Mouse (Mus musculus): ENCODE results near the gene Fbxo45. TPM values are rescaled to one million over a fixed set of nuclear protein-coding genes. Genes with fewer than 3 reads are reported as not detected.
"Not testable (repeated sequence)": the region's sequence is repeated elsewhere in the genome, so short reads cannot be mapped to it uniquely, and the experiment has no call there.

Fbxo45 gene
- total RNA-seq (2021): 10 to 100 TPM; 13.8 to 14.1 TPM
- long read RNA-seq, experiment 1, full-length matches to known transcripts: 32 of 36 reads
- long read RNA-seq, experiment 1, partial matches to known transcripts: 1 of 36 reads
- long read RNA-seq, experiment 1, other reads (novel, unspliced or antisense): 3 of 36 reads
- long read RNA-seq, experiment 2, full-length matches to known transcripts: 39 of 43 reads
- long read RNA-seq, experiment 2, partial matches to known transcripts: 0 of 43 reads
- long read RNA-seq, experiment 2, other reads (novel, unspliced or antisense): 4 of 43 reads

GRCm38 (mm10) chr16:32246952-32247370, at the start of gene Fbxo45, which contains the start of gene Wdr53:
Fbxo45 (minus strand) TSS chr16:32247158.
Wdr53 (plus strand) TSS chr16:32247227.
- DNase-seq (ENCODE audit: low spot score in 2 of 2): peak; percentile 92 to 97

- no peak for DNase-seq (ENCODE audit: low spot score in 2 of 2)
Observed at GRCm38 (mm10) chr16:32291821-32292220, 44.9 kb upstream of the Fbxo45 start.

GRCm38 (mm10) chr16:32282608-32283007, 35.6 kb upstream of the Fbxo45 start:
- no peak for DNase-seq (ENCODE audit: low spot score in 2 of 2)

- DNase-seq (ENCODE audit: low spot score in 2 of 2): no peak
Observed at GRCm38 (mm10) chr16:32280211-32280610, 33.3 kb upstream of the Fbxo45 start.

DNA sequence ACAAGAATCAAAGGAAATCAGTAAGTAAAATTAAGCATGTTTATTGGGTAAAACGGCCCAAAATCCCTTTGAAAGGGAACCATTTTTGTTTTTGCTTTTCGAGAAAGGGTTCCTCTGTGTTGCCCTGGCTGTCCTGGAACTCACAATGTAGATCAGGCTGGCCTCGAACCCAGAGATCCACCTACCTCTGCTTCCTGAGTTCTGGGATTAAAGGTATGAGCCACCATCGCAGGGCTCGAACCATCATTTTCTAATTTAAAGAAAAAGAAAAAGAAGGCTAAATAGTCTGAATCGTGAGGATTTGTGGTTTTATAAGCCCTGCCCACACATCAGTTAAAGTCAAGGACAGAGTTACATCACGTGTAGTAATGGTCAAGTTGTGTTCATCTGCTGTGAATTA, 31.4 kb upstream of the Fbxo45 start:
- no peak for DNase-seq (ENCODE audit: low spot score in 2 of 2)

DNA sequence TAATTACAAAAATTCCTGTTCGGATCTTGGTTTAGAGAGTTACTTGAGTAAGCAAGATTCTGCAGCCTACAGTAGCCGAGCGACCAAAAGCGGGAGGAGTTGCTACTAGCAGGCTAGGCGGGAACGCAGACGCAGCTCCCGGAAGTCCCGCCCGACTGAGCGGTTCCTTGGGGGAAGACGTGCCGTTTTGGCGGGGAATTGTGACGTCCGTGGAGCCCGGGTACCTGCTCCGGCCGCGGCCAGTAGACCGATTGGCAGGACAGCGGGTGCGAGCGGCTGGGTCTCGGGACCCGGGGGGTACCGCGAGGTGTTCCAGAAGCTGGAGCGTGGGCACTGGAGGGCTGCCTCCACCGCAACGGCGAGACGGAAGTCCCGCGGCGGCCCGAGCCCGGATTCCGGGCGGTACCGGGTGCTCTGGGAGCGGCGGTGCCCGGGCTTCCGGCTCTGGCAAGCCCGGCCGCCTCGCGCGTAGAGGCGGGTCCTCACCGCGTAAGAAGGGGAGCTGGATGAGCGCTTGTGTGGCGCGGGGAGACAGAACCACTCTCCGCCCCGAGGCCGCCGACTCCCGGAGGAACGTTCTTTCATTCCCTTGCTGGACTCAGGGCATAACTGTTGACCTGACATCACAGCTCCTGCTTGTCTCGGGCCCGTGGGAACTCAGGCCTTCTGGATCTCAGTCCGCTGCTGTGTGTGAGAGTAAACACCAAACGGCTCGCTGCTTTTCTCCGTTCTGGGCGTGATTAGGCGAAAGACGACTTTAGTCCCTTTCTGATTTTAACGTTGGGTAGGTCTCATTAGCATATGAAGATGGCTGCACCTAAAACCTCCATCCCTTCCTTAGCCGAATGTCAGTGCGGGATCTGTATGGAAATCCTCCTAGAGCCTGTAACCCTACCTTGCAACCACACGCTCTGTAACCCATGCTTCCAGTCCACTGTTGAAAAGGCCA, 30.6 kb upstream of the Fbxo45 start, which contains the start of gene Rnf168:
Gene Rnf168, plus strand, starts transcription at position 152 of the 949 bp plus-strand sequence.
- DNase-seq (ENCODE audit: low spot score in 2 of 2): peak; percentile 71 to 90

DNA sequence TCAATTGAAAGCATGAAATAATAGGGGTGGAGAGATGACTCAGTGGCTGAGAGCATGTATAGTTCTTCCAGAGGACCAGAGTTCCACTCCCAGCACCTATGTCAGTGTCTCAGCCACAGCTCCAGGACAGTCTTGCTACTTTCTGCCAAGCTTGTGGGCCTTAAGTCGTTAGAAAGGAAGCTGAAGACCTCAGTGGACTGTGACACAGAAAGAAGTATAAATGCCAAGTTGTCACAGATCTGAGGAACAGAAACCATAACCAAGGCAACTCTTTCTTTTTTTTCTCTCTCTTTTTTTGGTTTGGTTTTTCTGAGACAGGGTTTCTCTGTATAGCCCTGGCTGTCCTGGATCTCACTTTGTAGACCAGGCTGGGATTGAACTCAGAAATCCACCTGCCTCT, 28.9 kb upstream of the Fbxo45 start:
- no peak for DNase-seq (ENCODE audit: low spot score in 2 of 2)

DNA sequence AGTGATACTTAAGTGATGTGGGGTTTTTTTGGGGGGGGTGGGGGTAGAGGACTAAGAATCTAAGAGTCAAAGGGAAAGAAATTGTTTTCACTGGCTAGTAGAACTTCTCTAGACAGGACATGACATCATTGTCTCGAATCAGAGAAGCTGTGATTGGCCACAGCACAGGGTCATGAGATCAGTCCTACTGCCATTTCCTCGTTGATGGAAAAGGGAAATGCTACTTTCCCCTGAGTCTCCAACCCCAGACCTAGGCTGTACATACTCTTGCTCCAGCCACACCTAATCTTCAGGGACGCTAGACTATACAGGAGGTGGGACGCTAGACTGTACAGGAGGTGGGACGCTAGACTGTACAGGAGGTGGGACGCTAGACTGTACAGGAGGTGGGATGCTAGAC, 28.1 kb upstream of the Fbxo45 start:
- DNase-seq (ENCODE audit: low spot score in 2 of 2): no peak

GRCm38 (mm10) chr16:32273338-32273737, 26.4 kb upstream of the Fbxo45 start:
- no peak for DNase-seq (ENCODE audit: low spot score in 2 of 2)

GRCm38 (mm10) chr16:32271291-32271690, 24.3 kb upstream of the Fbxo45 start, which contains the start of gene Smco1:
Smco1 (plus strand) TSS chr16:32271468.
- no peak for DNase-seq (ENCODE audit: low spot score in 2 of 2)

DNA sequence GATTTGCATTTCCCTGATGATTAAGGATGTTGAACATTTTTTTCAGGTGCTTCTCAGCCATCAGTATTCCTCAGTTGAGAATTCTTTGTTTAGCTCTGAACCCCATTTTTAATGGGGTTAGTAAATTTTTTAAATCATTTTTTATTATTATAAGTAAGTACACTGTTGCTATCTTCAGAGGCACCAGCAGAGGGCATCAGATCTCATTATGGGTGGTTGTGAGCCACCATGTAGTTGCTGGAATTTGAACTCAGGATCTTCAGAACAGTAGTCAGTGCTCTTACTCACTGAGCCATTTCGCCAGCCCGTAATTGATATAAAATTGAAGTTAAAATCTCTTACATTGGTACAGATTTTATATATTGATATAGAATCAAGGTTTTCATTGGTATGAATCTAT, 17.3 kb upstream of the Fbxo45 start:
- DNase-seq (ENCODE audit: low spot score in 2 of 2): not testable (repeated sequence)

- DNase-seq (ENCODE audit: low spot score in 2 of 2): peak; percentile 27 to 54
Observed at GRCm38 (mm10) chr16:32246351-32246791, 587 bp downstream of the Fbxo45 start.

- no peak for DNase-seq (ENCODE audit: low spot score in 2 of 2)
Observed at GRCm38 (mm10) chr16:32243901-32244300, 3.1 kb downstream of the Fbxo45 start.

DNA sequence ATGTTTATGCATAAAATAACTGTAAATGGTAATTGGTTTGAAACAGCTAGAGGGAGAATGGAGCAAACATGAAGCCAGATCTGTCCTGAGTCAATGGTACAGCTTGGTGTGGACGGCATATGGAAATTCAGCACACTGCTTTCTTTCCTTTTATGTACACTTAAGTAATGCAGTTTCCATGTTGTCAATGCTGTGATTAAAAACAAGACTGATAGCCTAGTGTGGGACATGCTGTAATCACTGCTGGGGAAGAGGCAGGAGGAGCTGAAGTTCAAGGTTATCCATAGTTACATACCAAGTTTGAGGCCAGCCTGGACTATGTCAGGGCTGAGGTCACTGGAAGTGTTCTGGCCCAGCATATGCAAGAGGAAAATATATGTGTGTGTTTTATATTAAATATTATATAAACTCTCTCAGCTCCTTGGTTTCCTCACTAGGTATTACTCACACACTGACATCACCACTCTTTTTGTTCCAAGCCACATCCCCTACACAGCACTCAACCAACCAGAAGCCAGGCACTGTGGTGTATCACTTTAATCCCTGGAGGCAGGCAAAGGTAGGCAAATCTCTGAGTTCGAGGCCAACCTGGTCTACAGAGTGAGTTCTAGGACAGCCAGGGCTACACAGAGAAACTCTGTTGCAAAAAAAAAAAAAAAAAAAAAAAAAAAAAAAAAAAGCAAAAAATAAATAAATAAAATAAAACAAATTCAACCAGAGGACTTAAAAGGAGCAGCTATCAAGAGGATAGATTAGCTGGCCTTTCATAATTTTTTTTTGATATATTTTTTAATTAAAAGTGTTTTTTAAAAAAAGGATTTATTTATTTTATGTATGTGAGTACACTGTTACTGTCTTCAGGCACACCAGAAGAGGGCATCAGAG, 7.3 kb downstream of the Fbxo45 start:
- DNase-seq (ENCODE audit: low spot score in 2 of 2): no peak

DNA sequence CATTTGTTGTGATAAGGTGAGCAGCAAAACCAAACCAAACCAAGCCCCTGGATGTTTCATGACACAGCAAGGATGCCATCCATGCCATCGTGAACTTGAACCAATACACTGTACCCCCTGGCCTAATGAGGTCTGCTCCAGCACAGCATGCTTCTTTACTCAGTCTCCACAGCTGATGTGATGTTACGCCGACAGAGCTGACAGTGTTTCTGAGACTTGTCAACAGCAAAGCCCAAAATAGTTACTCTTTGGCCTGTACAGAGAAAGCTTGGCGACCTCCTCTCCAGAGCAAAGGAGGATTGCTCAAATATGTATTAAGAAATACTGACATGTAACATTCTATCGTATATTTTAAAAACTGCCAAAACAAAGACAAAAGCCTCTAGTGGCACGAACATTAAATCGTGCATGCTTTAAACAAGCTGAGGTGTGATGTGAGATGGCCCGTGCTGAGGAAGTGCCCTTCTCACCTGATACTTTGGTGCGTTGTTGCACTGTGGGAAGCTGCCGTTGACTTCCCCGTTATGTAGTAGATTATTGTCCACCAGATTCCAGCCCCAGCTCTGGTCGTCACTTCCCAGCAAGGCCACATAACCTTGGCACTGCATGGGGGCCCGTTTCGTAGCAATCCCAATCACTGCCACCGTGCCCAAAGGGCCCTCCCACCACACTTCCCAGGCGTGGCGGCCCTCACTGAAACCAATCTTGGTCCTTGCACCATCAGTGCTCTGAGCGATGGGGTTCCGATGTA, 8.9 kb downstream of the Fbxo45 start:
- DNase-seq (ENCODE audit: low spot score in 2 of 2): no peak

DNA sequence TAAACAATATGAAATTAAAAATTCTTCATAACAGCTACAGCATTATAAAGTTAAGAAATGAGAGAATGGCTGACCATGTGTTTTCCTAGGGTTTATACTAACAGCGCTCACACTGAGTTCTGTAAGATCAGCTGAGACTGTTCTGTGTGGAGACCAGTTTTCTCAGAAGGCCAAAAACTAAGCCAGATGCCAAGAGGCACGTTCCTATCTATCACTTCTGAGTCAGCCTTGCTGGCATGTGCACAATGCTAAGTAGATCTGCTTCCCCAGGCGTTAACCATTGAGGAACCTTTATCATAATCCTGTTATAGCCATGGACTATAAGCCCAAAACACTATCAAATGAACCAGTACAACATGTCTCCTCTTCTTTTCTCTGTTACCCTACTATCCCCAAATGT, 14.9 kb downstream of the Fbxo45 start:
- DNase-seq (ENCODE audit: low spot score in 2 of 2): not testable (repeated sequence)

DNA sequence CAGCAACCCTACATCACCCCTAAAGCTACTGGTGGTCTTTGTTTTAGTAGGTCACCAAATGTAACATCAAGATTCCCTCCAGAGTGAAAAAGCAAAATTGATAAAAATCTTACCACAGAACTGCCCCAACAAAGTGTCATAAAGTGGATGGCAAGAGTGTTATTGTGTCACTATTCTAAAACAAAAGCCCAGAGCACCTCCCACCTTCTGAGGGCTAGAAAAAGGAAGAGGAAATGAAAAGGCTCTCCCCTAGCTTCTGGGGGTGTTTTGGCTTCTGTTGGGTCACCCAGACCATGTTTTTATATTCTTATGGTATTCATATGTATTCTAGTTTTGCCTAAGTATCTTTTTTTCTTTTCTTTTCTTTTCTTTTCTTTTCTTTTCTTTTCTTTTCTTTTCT, 24.6 kb downstream of the Fbxo45 start:
- no peak for DNase-seq (ENCODE audit: low spot score in 2 of 2)

- DNase-seq (ENCODE audit: low spot score in 2 of 2): no peak
Observed at GRCm38 (mm10) chr16:32221803-32222202, 25.2 kb downstream of the Fbxo45 start.

GRCm38 (mm10) chr16:32214804-32215576, 32.0 kb downstream of the Fbxo45 start:
- no peak for DNase-seq (ENCODE audit: low spot score in 2 of 2)

Measured in gastrocnemius, postnatal 4 days (tissue).